Mouse (Mus musculus) T-cell, adult 66 days (primary cell): Measurements from ENCODE around the gene Gm3012. TPM values are rescaled to one million over a fixed set of nuclear protein-coding genes. Genes with fewer than 3 reads are reported as not detected.

Experiments used
- total RNA-seq, 2 experiments: library from RNA; stranded (reverse); gene quantifications; 3 replicates in 1 of 2; 4 replicates in 1 of 2; pipeline ENCODE4 v1.2.4; 2023

Gm3012 gene
- not detected for total RNA-seq

GRCm38 (mm10) chr14:3634212-3634611, at the start of gene Gm3012:
Gene Gm3012 (plus strand): TSS chr14:3634512.

GRCm38 (mm10) chr14:3651730-3652129, 17.4 kb downstream of the Gm3012 start, which contains the start of gene Gm3020:
Gene Gm3020 (plus strand): TSS chr14:3652030.

GRCm38 (mm10) chr14:3688483-3688882, 54.2 kb downstream of the Gm3012 start, which contains the start of gene Gm3043:
Gene Gm3043 (plus strand): TSS chr14:3688783.

Other genes with a start within 250 kb of the Gm3012 start
- gene Gm10413, start 239.4 kb upstream of the Gm3012 start, total RNA-seq, result not detected
- gene Gm10409, start 221.9 kb upstream of the Gm3012 start, total RNA-seq, result 1 to 10 TPM; 1.1 to 1.2 TPM
- gene Gm3005, start 206.4 kb upstream of the Gm3012 start, total RNA-seq, result 1 to 10 TPM in 1 of 2 experiments, under 1 TPM in 1; 0.35 to 3.3 TPM
- not detected for gene Gm10408, start 185.1 kb upstream of the Gm3012 start, total RNA-seq
- gene Gm3020, start 17.5 kb downstream of the Gm3012 start, total RNA-seq, result 1 to 10 TPM; 1.1 to 1.2 TPM
- not detected for gene Gm3043, start 54.3 kb downstream of the Gm3012 start, total RNA-seq
- gene Gm3002, start 175.6 kb downstream of the Gm3012 start, total RNA-seq, result not detected
- gene Gm3033, start 211.7 kb downstream of the Gm3012 start, total RNA-seq, result not detected
- gene Gm2916, start 249.7 kb downstream of the Gm3012 start, total RNA-seq, result not detected